Mouse (Mus musculus): ENCODE measurements around the gene Vmn1r25. TPM values are rescaled to one million over a fixed set of nuclear protein-coding genes. Genes with fewer than 3 reads are reported as not detected.
"Not testable (repeated sequence)": the region's sequence is repeated elsewhere in the genome, so short reads cannot be mapped to it uniquely, and the experiment has no call there.

Gene Vmn1r25
- not detected in 2 replicates for polyA plus RNA-seq (2012; ENCODE audit: insufficient read depth, insufficient read length, missing spikeins)

DNA sequence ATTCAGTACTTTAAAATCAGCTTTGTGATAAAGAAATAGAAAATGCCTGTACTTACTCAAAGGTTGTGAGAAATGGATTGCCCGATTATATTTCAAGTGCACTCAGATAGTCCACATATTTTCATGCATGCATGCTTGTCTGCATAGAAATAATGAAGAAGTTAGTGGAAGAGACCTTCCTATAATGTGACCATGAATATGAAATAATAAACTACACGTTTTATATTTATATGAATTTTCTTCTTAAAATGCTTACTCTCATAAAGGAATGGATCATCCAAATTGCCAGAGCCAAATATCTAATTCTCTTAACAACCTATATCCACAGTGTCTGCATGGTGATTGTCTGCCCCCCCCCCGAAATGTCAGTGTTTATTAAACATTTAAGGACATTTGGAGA lies at the start of gene Vmn1r25:
Vmn1r25 (minus strand) TSS at position 101 of the 400 bp plus-strand sequence.
- no peak within 1 kb of the TSS for H3K27ac ChIP-seq (replicated peaks; ENCODE audit: low read depth, low read length)
- no peak within 1 kb of the TSS for H3K4me3 ChIP-seq (ENCODE audit: insufficient read depth, low read depth, low read length)
- H3K4me1 ChIP-seq (ENCODE audit: control insufficient read depth, insufficient read depth, insufficient read length, low read length), result no peaks in the 10 kb centered on the region

DNA sequence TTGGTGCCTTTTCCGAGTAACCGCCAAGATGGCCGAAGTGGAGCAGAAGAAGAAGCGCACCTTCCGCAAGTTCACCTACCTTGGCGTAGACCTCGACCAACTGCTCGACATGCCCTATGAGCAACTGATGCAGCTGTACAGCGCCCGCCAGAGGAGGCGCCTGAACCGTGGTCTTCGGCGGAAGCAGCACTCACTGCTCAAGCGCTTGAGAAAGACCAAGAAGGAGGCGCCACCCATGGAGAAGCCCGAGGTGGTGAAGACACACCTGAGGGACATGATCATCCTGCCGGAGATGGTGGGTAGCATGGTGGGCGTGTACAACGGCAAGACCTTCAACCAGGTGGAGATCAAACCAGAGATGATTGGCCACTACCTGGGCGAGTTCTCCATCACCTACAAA lies 36.9 kb upstream of the Vmn1r25 start:
- not testable (repeated sequence) for H3K4me3 ChIP-seq (ENCODE audit: insufficient read depth, low read depth, low read length); H3K4me1 ChIP-seq (ENCODE audit: control insufficient read depth, insufficient read depth, insufficient read length, low read length); H3K27ac ChIP-seq (replicated peaks; ENCODE audit: low read depth, low read length)

DNA sequence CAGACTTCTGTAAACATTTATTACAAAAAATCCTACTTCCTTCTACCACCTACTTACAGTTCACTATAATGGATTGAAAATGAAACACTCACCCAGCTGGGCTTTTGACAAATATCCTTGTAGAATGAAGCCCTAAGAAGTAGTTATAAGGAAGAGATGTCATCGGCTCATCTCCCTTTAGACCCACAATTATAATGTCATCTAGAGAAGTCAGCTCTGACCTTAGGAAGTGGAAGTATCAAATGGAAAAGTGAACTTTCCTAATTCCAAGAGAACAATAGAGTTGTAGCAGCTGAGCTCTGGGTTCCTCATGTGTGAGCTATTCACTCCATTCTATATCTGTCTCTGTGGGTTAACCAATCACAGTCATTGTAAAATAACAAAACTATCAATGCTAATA lies 34.4 kb upstream of the Vmn1r25 start, which contains the start of gene Vmn1r26:
Vmn1r26 (minus strand) TSS at position 101 of the 400 bp plus-strand sequence.
- Histone ChIP-seq H3K4me1 (ENCODE audit: control insufficient read depth, insufficient read depth, insufficient read length, low read length) (no peaks in the 10 kb centered on the region), H3K27ac (replicated peaks; ENCODE audit: low read depth, low read length) (no peak within 1 kb of the TSS), H3K4me3 (ENCODE audit: insufficient read depth, low read depth, low read length) (no peak within 1 kb of the TSS)

DNA sequence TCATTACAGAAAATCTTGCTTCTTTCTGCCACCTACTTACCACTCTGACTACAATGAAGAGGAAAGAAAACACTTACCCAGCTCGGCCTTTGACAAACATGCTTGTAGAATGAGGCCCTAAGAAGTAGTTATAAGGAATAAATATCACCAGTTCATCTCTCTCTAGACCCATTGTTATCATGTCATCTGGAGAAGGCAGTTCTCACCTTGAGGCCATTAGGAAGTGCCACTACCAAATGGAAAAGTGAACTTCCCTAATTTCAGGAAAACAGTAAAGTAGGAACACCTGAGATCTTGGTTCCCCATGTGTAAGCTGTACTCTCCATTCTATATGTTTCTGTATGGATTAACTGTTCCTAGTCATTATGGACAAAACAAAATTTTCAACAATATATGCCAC lies 19.2 kb downstream of the Vmn1r25 start, which contains the start of gene Vmn1r24:
Vmn1r24 (minus strand) TSS at position 101 of the 400 bp plus-strand sequence.
- not testable (repeated sequence) for H3K27ac ChIP-seq (replicated peaks; ENCODE audit: low read depth, low read length); H3K4me3 ChIP-seq (ENCODE audit: insufficient read depth, low read depth, low read length); H3K4me1 ChIP-seq (ENCODE audit: control insufficient read depth, insufficient read depth, insufficient read length, low read length)

Other genes starting within 250 kb of the Vmn1r25 start
- 3.6 and 5.4 TPM in 2 replicates for gene Vopp1, start 155.7 kb downstream of the Vmn1r25 start, polyA plus RNA-seq (2012; ENCODE audit: insufficient read depth, insufficient read length, missing spikeins)
- not detected in 2 replicates for gene Vmn1r21, start 130.5 kb downstream of the Vmn1r25 start, polyA plus RNA-seq (2012; ENCODE audit: insufficient read depth, insufficient read length, missing spikeins)
- not detected in 2 replicates for gene Vmn1r22, start 72.8 kb downstream of the Vmn1r25 start, polyA plus RNA-seq (2012; ENCODE audit: insufficient read depth, insufficient read length, missing spikeins)
- gene Vmn1r23, start 54.0 kb downstream of the Vmn1r25 start, polyA plus RNA-seq (2012; ENCODE audit: insufficient read depth, insufficient read length, missing spikeins), result not detected in 2 replicates
- gene Vmn1r24, start 19.3 kb downstream of the Vmn1r25 start, polyA plus RNA-seq (2012; ENCODE audit: insufficient read depth, insufficient read length, missing spikeins), result not detected in 2 replicates
- gene Vmn1r26, start 34.3 kb upstream of the Vmn1r25 start, polyA plus RNA-seq (2012; ENCODE audit: insufficient read depth, insufficient read length, missing spikeins), result not detected in 2 replicates
- gene Vmn1r27, start 238.0 kb upstream of the Vmn1r25 start, polyA plus RNA-seq (2012; ENCODE audit: insufficient read depth, insufficient read length, missing spikeins), result not detected in 2 replicates

Measured in brown adipose tissue, adult 24 weeks (tissue).